Mouse (Mus musculus) forebrain, postnatal 0 days (tissue): Measurements from ENCODE around the gene Gpx5. TPM values are rescaled to one million over a fixed set of nuclear protein-coding genes. Genes with fewer than 3 reads are reported as not detected.

Experiments
- ATAC-seq: fragments of 200-750 bp; cut with Nextera tagmentation; 2 replicates; pipeline ENCODE4 v1.8.0; 2017; ENCODE audit warnings: mild to moderate bottlenecking, moderate library complexity
- DNase-seq: peaks from one replicate; pipeline ENCODE4 v3.0.0-alpha.2; 2015
- H3K27ac ChIP-seq: fragments of 300-500 bp; sonication (generic); 2 replicates; pipeline ENCODE4 v1.5.1; 2014; ENCODE audit warnings: low read depth, mild to moderate bottlenecking, antibody characterized with exemption, low read length, moderate library complexity, mixed read lengths
- H3K27me3 ChIP-seq: fragments of 300-500 bp; sonication (generic); 2 replicates; pipeline ENCODE4 v1.6.1; 2014; ENCODE audit warnings: mild to moderate bottlenecking, low read length, mixed read lengths; ENCODE audit not compliant: insufficient read depth
- H3K36me3 ChIP-seq: fragments of 300-500 bp; sonication (generic); 2 replicates; pipeline ENCODE4 v1.6.1; 2014; ENCODE audit warnings: mild to moderate bottlenecking, moderate library complexity; ENCODE audit not compliant: insufficient read depth
- H3K4me1 ChIP-seq: fragments of 300-500 bp; sonication (generic); 2 replicates; pipeline ENCODE4 v1.6.1; 2014; ENCODE audit warnings: antibody characterized with exemption; ENCODE audit not compliant: insufficient read depth
- H3K4me2 ChIP-seq: fragments of 300-500 bp; sonication (generic); 2 replicates; pipeline ENCODE4 v1.6.1; 2014; ENCODE audit warnings: low read depth, mild to moderate bottlenecking, moderate library complexity
- H3K4me3 ChIP-seq: fragments of 300-500 bp; sonication (generic); 2 replicates; pipeline ENCODE4 v1.5.1; 2014; ENCODE audit warnings: low read depth, low read length, mixed read lengths
- H3K9ac ChIP-seq: fragments of 300-500 bp; sonication (generic); 2 replicates; pipeline ENCODE4 v1.6.1; 2014; ENCODE audit warnings: mild to moderate bottlenecking
- H3K9me3 ChIP-seq: fragments of 300-500 bp; sonication (generic); 2 replicates; pipeline ENCODE4 v1.6.1; 2016; ENCODE audit warnings: low read length
- CTCF ChIP-seq: sonication (generic); IDR thresholded peaks from 2 replicates; pipeline ENCODE4 v1.5.1; 2016; ENCODE audit warnings: antibody characterized with exemption, control low read depth, low read depth
- WGBS: fragments of 180-500 bp; shearing (Covaris S2); extraction: QIAGEN DNeasy Blood & Tissue Kit; methylation state at CpG from one replicate; pipeline ENCODE4 v1.1.7; 2014; 5-methylcytosine and 5-hydroxymethylcytosine counted together
- polyA plus RNA-seq: library from polyadenylated mRNA; unstranded; fragments of >200 nt; fragmentation: Nextera tagmentation; extraction: Ambion mirVana; gene quantifications from 2 replicates; pipeline ENCODE4 v1.2.1, GENCODE M21; 2015
- total RNA-seq: library from RNA; depleted of rRNA; stranded (reverse); fragments of >200 nt; gene quantifications from 2 replicates; pipeline ENCODE4 v1.2.3, GENCODE M21; 2014; rRNA removed

Gene Gpx5
- total RNA-seq, result not detected in 2 replicates
- not detected in 2 replicates for polyA plus RNA-seq

- DNase-seq (no peak), ATAC-seq (no peak)
- WGBS, result 94% methylated on average over 6 of the region's 6 CpGs
These were observed at the start of gene Gpx5 for GRCm38 (mm10) chr13:21292631-21293030. Gene Gpx5, minus strand, starts transcription at chr13:21292731.

GRCm38 (mm10) chr13:21327424-21327823 lies 34.9 kb upstream of the Gpx5 start:
- WGBS, result 1% methylated on average over 9 of the region's 9 CpGs
- Histone ChIP-seq H3K9me3 (no peaks in the 10 kb centered on the region), H3K4me1 (no peaks in the 10 kb centered on the region), H3K9ac (no peak overlapping the region), H3K4me2 (peak overlapping the region; percentile 59), H3K27me3 (no peaks in the 10 kb centered on the region), H3K4me3 (peak overlapping the region; percentile 45), H3K27ac (no peak overlapping the region), H3K36me3 (no peaks in the 10 kb centered on the region)
- DNase-seq (peak; percentile 1), ATAC-seq (peak; percentile 39; the same call in 1 of the 2 replicates)
- no peak for TF ChIP-seq CTCF

More at GRCm38 (mm10) chr13:21292631-21293030, at the start of gene Gpx5:
- Histone ChIP-seq H3K36me3 (no peaks in the 10 kb centered on the region), H3K27me3 (no peaks in the 10 kb centered on the region), H3K9me3 (no peaks in the 10 kb centered on the region), H3K27ac (no peak within 1 kb of the TSS), H3K4me3 (no peak within 1 kb of the TSS), H3K4me1 (no peaks in the 10 kb centered on the region), H3K4me2 (no peak within 1 kb of the TSS), H3K9ac (no peak within 1 kb of the TSS)
- TF ChIP-seq CTCF, result no peak

GRCm38 (mm10) chr13:21326657-21327211 lies 34.2 kb upstream of the Gpx5 start:
- ATAC-seq (peak; percentile 83), DNase-seq (peak; percentile 89)
- Histone ChIP-seq H3K4me1 (no peaks in the 10 kb centered on the region), H3K9ac (peak overlapping the region; percentile 3; the same call in 1 of the 2 replicates), H3K4me3 (peak overlapping the region; percentile 45), H3K27me3 (no peaks in the 10 kb centered on the region), H3K4me2 (peak overlapping the region; percentile 59), H3K27ac (no peak overlapping the region), H3K9me3 (no peaks in the 10 kb centered on the region), H3K36me3 (no peaks in the 10 kb centered on the region)
- TF ChIP-seq CTCF, result peak; percentile 89
- under 1% methylated on average over 24 of the region's 24 CpGs for WGBS

GRCm38 (mm10) chr13:21326191-21326590 lies 33.7 kb upstream of the Gpx5 start:
- H3K4me1 ChIP-seq, result no peaks in the 10 kb centered on the region
- peak; percentile 56 for TF ChIP-seq CTCF
- 7% methylated on average over 4 of the region's 4 CpGs for WGBS
- H3K27me3 ChIP-seq, result no peaks in the 10 kb centered on the region
- no peaks in the 10 kb centered on the region for H3K9me3 ChIP-seq
- no peaks in the 10 kb centered on the region for H3K36me3 ChIP-seq
- ATAC-seq (peak; percentile 58), DNase-seq (no peak)
- no peak overlapping the region for H3K27ac ChIP-seq
- H3K4me2 ChIP-seq, result peak overlapping the region; percentile 59
- peak overlapping the region; percentile 45 for H3K4me3 ChIP-seq
- no peak overlapping the region for H3K9ac ChIP-seq

- no peak for ATAC-seq
- Histone ChIP-seq H3K9me3 (no peaks in the 10 kb centered on the region), H3K4me3 (0 out of 2 replicates have a peak overlapping the region, but pooled peaks have one; percentile 36), H3K4me2 (peak overlapping the region; percentile 49), H3K27ac (no peak overlapping the region), H3K27me3 (no peaks in the 10 kb centered on the region), H3K4me1 (no peaks in the 10 kb centered on the region), H3K9ac (no peak overlapping the region), H3K36me3 (no peaks in the 10 kb centered on the region)
- no peak for TF ChIP-seq CTCF
- WGBS, result 62% methylated on average over 6 of the region's 6 CpGs
- no peak for DNase-seq
These were observed 30.9 kb upstream of the Gpx5 start for GRCm38 (mm10) chr13:21323405-21323804.

- Histone ChIP-seq H3K4me1 (no peaks in the 10 kb centered on the region), H3K9me3 (no peaks in the 10 kb centered on the region), H3K27me3 (no peaks in the 10 kb centered on the region), H3K36me3 (no peaks in the 10 kb centered on the region), H3K9ac (no peak overlapping the region), H3K4me3 (peak overlapping the region; percentile 36), H3K4me2 (peak overlapping the region; percentile 49), H3K27ac (no peak overlapping the region)
- no peak for TF ChIP-seq CTCF
- DNase-seq, result peak; percentile 72
- ATAC-seq, result 0 out of 2 replicates have a peak, but pooled peaks have one; percentile 53
- 9% methylated on average over 18 of the region's 18 CpGs for WGBS
These were observed 30.2 kb upstream of the Gpx5 start for GRCm38 (mm10) chr13:21322509-21323375.
